Mouse (Mus musculus) ES-E14 (cell line): ENCODE measurements around the gene Slc7a6. TPM values are rescaled to one million over a fixed set of nuclear protein-coding genes. Genes with fewer than 3 reads are reported as not detected.

Source experiments
- DNase-seq: peaks from one replicate; pipeline ENCODE4 v3.0.0-alpha.2; 2013; ENCODE audit warnings: low read depth, low spot score
- H3K27ac ChIP-seq: 2 replicates; pipeline ENCODE4 v1.5.1; 2012; ENCODE audit warnings: low read depth, mild to moderate bottlenecking, low read length, moderate library complexity, mixed read lengths; ENCODE audit not compliant: poor library complexity, insufficient read depth, severe bottlenecking
- H3K36me3 ChIP-seq: 2 replicates; pipeline ENCODE4 v1.6.1; 2012; ENCODE audit warnings: mild to moderate bottlenecking, low read length, moderate library complexity, mixed read lengths; ENCODE audit not compliant: control insufficient read depth, poor library complexity, insufficient read depth, severe bottlenecking
- H3K4me1 ChIP-seq, 2 experiments: fragments of 150-350 bp in 1 of 2; sonication (generic) in 1 of 2; 2 replicates each; pipeline ENCODE4 v1.6.1; 2012; ENCODE audit warnings: low read length in 2 of 2, mild to moderate bottlenecking in 1 of 2, mixed read lengths in 1 of 2; ENCODE audit not compliant: control insufficient read depth in 2 of 2, insufficient read depth in 2 of 2, poor library complexity in 1 of 2
- H3K4me3 ChIP-seq, 2 experiments: fragments of 150-350 bp in 1 of 2; sonication (generic) in 1 of 2; 2 replicates each; pipeline ENCODE4 v1.5.1; 2012; ENCODE audit warnings: low read length in 2 of 2, low read depth in 1 of 2, mild to moderate bottlenecking in 1 of 2, mixed read lengths in 1 of 2; ENCODE audit not compliant: insufficient read depth in 1 of 2, poor library complexity in 1 of 2, severe bottlenecking in 1 of 2
- H3K9ac ChIP-seq: 2 replicates; pipeline ENCODE4 v1.6.1; 2012; ENCODE audit warnings: low read depth, mild to moderate bottlenecking, low read length, mixed read lengths; ENCODE audit not compliant: poor library complexity, insufficient read depth, severe bottlenecking
- H3K9me3 ChIP-seq: fragments of 150-350 bp; sonication (generic); 2 replicates; pipeline ENCODE4 v1.6.1; 2012; ENCODE audit warnings: low read depth, mild to moderate bottlenecking, low read length; ENCODE audit not compliant: control insufficient read depth, insufficient read depth
- CHD2 ChIP-seq: IDR thresholded peaks from 2 replicates; pipeline ENCODE4 v1.6.1; 2014; ENCODE audit warnings: mild to moderate bottlenecking, low read depth, low read length, inconsistent platforms
- HCFC1 ChIP-seq: IDR thresholded peaks from 2 replicates; pipeline ENCODE4 v1.6.1; 2012; ENCODE audit warnings: low read length, inconsistent platforms, borderline replicate concordance; ENCODE audit not compliant: insufficient read depth
- MAFK ChIP-seq: IDR thresholded peaks from 2 replicates; pipeline ENCODE4 v1.6.1; 2014; ENCODE audit warnings: mild to moderate bottlenecking, low read depth, low read length, inconsistent platforms; ENCODE audit not compliant: insufficient read depth
- ZC3H11A ChIP-seq: IDR thresholded peaks from 2 replicates; pipeline ENCODE4 v1.6.1; 2012; ENCODE audit warnings: low read depth, mild to moderate bottlenecking, inconsistent platforms, low read length, borderline replicate concordance
- ZNF384 ChIP-seq: IDR thresholded peaks from 2 replicates; pipeline ENCODE4 v1.6.1; 2012; ENCODE audit warnings: low read depth, low read length, inconsistent platforms
- in situ Hi-C, 2 experiments: fragments of 600-800 bp; cut with MboI; formaldehyde crosslinking; loops; one replicate each; pipeline ENCODE4 v1.15.1; 2025; ENCODE audit warnings: low sequenced_read_pairs in 2 of 2, inconsistent platforms in 1 of 2; ENCODE audit not compliant: unreplicated experiment in 2 of 2
- total RNA-seq: library from RNA; depleted of rRNA; stranded (reverse); fragments of 300-350 nt; gene quantifications from 2 replicates; pipeline ENCODE4 v1.2.3, GENCODE M21; 2012

The Slc7a6 gene
- total RNA-seq, 1 experiment, result 46.2 TPM

GRCm38 (mm10) chr8:106157419-106157818 is 11.2 kb upstream of the Slc7a6 start:
- Histone ChIP-seq H3K9me3 (no peaks in the 10 kb centered on the region), H3K4me3 (no peak overlapping the region), H3K9ac (no peak overlapping the region), H3K27ac (no peak overlapping the region), H3K4me1 (peaks cover 0 to 18% of the 10 kb centered on the region in 2 experiments; a peak in 3 of 4 replicates), H3K36me3 (peaks cover 10% of the 10 kb centered on the region; the same call in 1 of the 2 replicates)
- TF ChIP-seq ZC3H11A (no peak), HCFC1 (no peak), ZNF384 (no peak), MAFK (no peak), CHD2 (no peak)
- in situ Hi-C loops, result no loop called here
- DNase-seq, result no peak

- TF ChIP-seq HCFC1 (no peak), CHD2 (no peak), ZNF384 (no peak)
Measured at GRCm38 (mm10) chr8:106158381-106158780, 10.3 kb upstream of the Slc7a6 start.

GRCm38 (mm10) chr8:106159876-106160275 is 8.8 kb upstream of the Slc7a6 start:
- peaks cover 27% of the 10 kb centered on the region for H3K36me3 ChIP-seq
- in situ Hi-C loops, result no loop called here
- no peak for DNase-seq
- no peak overlapping the region for H3K4me3 ChIP-seq
- TF ChIP-seq ZC3H11A (no peak), CHD2 (no peak), ZNF384 (no peak), HCFC1 (no peak), MAFK (no peak)
- peak overlapping the region; percentile 65 for H3K27ac ChIP-seq
- H3K9me3 ChIP-seq, result no peaks in the 10 kb centered on the region
- peaks cover 0 to 18% of the 10 kb centered on the region in 2 experiments; a peak in 3 of 4 replicates for H3K4me1 ChIP-seq
- H3K9ac ChIP-seq, result no peak overlapping the region

More at GRCm38 (mm10) chr8:106158381-106158780, 10.3 kb upstream of the Slc7a6 start:
- Histone ChIP-seq H3K4me3 (no peak overlapping the region), H3K9me3 (no peaks in the 10 kb centered on the region), H3K4me1 (peaks cover 0 to 18% of the 10 kb centered on the region in 2 experiments; a peak in 3 of 4 replicates), H3K36me3 (peaks cover 19% of the 10 kb centered on the region), H3K27ac (no peak overlapping the region), H3K9ac (no peak overlapping the region)
- in situ Hi-C loops, result no loop called here
- no peak for DNase-seq

GRCm38 (mm10) chr8:106163251-106163650 is 5.4 kb upstream of the Slc7a6 start:
- H3K36me3 ChIP-seq, result peaks cover 27% of the 10 kb centered on the region
- peaks cover 0 to 18% of the 10 kb centered on the region in 2 experiments; a peak in 3 of 4 replicates for H3K4me1 ChIP-seq
- H3K9me3 ChIP-seq, result no peaks in the 10 kb centered on the region
- H3K9ac ChIP-seq, result no peak overlapping the region
- TF ChIP-seq HCFC1, result no peak
- no peak for TF ChIP-seq CHD2
- no peak for TF ChIP-seq ZNF384
- TF ChIP-seq MAFK, result no peak
- no peak for TF ChIP-seq ZC3H11A
- in situ Hi-C loops, result no loop called here
- no peak overlapping the region for H3K27ac ChIP-seq
- H3K4me3 ChIP-seq, result no peak overlapping the region
- DNase-seq, result no peak

GRCm38 (mm10) chr8:106165460-106165859 is 3.2 kb upstream of the Slc7a6 start:
- TF ChIP-seq ZC3H11A (peak; percentile 20; the same call in 1 of the 2 replicates), ZNF384 (no peak)
- peaks cover 0 to 10% of the 10 kb centered on the region in 2 experiments; a peak in 2 of 4 replicates for H3K4me1 ChIP-seq
- no peaks in the 10 kb centered on the region for H3K9me3 ChIP-seq
- in situ Hi-C loops, result no loop called here
- H3K9ac ChIP-seq, result no peak overlapping the region
- no peak overlapping the region for H3K4me3 ChIP-seq
- no peak overlapping the region for H3K27ac ChIP-seq
- peaks cover 27% of the 10 kb centered on the region for H3K36me3 ChIP-seq
- peak; percentile 59 for DNase-seq
